ENCODE assay signal across 17 mouse cellular contexts in the genomic region with DNA sequence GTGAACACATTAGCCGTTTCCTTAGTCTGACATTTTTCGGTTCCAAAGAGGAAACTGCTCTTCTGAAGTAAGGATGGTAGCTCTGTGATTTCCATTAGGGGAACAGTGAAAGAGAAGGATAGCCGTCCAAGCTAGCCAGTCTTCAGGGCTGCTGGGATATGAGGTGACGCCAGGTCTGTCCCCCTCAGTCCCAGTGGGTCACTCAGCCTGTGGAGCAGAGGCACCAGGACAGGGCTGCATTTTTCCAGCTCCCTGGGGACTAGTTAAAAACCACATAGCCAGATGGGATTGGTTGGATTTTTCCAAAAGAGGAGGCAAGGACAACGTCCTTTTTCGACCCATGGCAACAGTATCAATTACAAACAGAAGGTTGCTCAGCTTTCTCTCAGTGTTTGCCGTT. TPM values are rescaled to one million over a fixed set of nuclear protein-coding genes. Genes with fewer than 3 reads are reported as not detected.
DNase-seq lines count a peak whose midpoint lies in the region; ATAC-seq lines count a peak whose summit lies in the region.
"Had no signal": no experiment of that assay in that cellular context is flagged by ENCODE, and none has a peak within 500 bp of the region (broad histone marks: within the 10 kb centered on the region; RNA-seq: fewer than 3 reads in every experiment).

No protein-coding gene starts in this region.

- H3K9ac ChIP-seq in kidney, embryonic 14.5 days (ENCODE audit: low read depth, low read length) = no peak overlapping the region
- no peak overlapping the region for H3K9ac ChIP-seq in limb, embryonic 15.5 days
- H3K9ac ChIP-seq: limb, embryonic 12.5 days; lung, embryonic 14.5 days had no signal

- DNase-seq in kidney, adult 11 months = peak; percentile 42
- peak; percentile 80 for DNase-seq in heart, adult 8-10 months (ENCODE audit: low spot score)
- peak; percentile 33 for DNase-seq in kidney, adult 9 months
- DNase-seq in left cerebral cortex, postnatal 10 days (ENCODE audit: extremely low spot score in 1 of 2, low spot score in 2 of 2) = no peak
- DNase-seq in frontal cortex, adult 2 months (ENCODE audit: extremely low spot score in 1 of 2, low spot score in 1 of 2) = no peak
- DNase-seq: cerebellum, adult 9-10 months; lung, embryonic 14.5 days; right cerebral cortex, postnatal 4 days; thymus, postnatal 4 days had no signal

- no peaks in the 10 kb centered on the region for H3K4me1 ChIP-seq in kidney, embryonic 14.5 days (ENCODE audit: control insufficient read depth, insufficient read depth, low read length)
- peaks cover 24% of the 10 kb centered on the region for H3K4me1 ChIP-seq in limb, embryonic 15.5 days
- H3K4me1 ChIP-seq: midbrain, embryonic 10.5 days had no signal

- 62% methylated on average over 7 of the region's 7 CpGs for WGBS in kidney, embryonic 14.5 days
- 46% methylated on average over 7 of the region's 7 CpGs for WGBS in limb, embryonic 15.5 days

- intact Hi-C loops in left cerebral cortex, postnatal 10 days (cut with DNase I) = no loop called here

- no peaks in the 10 kb centered on the region for H3K36me3 ChIP-seq in kidney, embryonic 14.5 days (ENCODE audit: control insufficient read depth, insufficient read depth, low read length)
- H3K36me3 ChIP-seq in limb, embryonic 15.5 days = no peaks in the 10 kb centered on the region
- H3K36me3 ChIP-seq: limb, embryonic 12.5 days; midbrain, embryonic 10.5 days had no signal

- no peak for ATAC-seq in kidney, embryonic 14.5 days (ENCODE audit: low FRiP score, low TSS enrichment)
- ATAC-seq in limb, embryonic 15.5 days (ENCODE audit: insufficient number of reproducible peaks, low FRiP score, low TSS enrichment, low read depth) = no peak
- ATAC-seq in frontal cortex, adult (ENCODE audit: low TSS enrichment) = no peak

- no peak overlapping the region for H3K4me3 ChIP-seq in kidney, embryonic 14.5 days (ENCODE audit: low read length)
- H3K4me3 ChIP-seq in limb, embryonic 15.5 days = no peak overlapping the region
- H3K4me3 ChIP-seq: limb, embryonic 12.5 days; midbrain, embryonic 10.5 days had no signal

- H3K27ac ChIP-seq in kidney, embryonic 14.5 days (ENCODE audit: low read depth, low read length) = no peak overlapping the region
- peak overlapping the region; percentile 54 for H3K27ac ChIP-seq in limb, embryonic 15.5 days
- H3K27ac ChIP-seq: limb, embryonic 12.5 days; midbrain, embryonic 10.5 days had no signal

- no peaks in the 10 kb centered on the region for H3K9me3 ChIP-seq in kidney, embryonic 14.5 days (ENCODE audit: control insufficient read depth, low read length)
- no peaks in the 10 kb centered on the region for H3K9me3 ChIP-seq in limb, embryonic 15.5 days
- H3K9me3 ChIP-seq: G1E; limb, embryonic 12.5 days; midbrain, embryonic 10.5 days had no signal

- no peaks in the 10 kb centered on the region for H3K27me3 ChIP-seq in kidney, embryonic 14.5 days (ENCODE audit: control insufficient read depth, insufficient read depth, low read length)
- no peaks in the 10 kb centered on the region for H3K27me3 ChIP-seq in limb, embryonic 15.5 days
- H3K27me3 ChIP-seq: limb, embryonic 12.5 days had no signal

- no peak overlapping the region for H3K4me2 ChIP-seq in kidney, embryonic 14.5 days (replicated peaks; ENCODE audit: low read depth, low read length)
- H3K4me2 ChIP-seq in limb, embryonic 15.5 days = no peak overlapping the region
- H3K4me2 ChIP-seq: limb, embryonic 12.5 days; lung, embryonic 14.5 days had no signal

RNA-seq across cellular contexts. Expression of a gene that starts 25.9 kb away (rescaled TPM):
- 16.3 and 21.1 TPM in 2 replicates for polyA plus RNA-seq in kidney, embryonic 14.5 days (2014; fragmentation: Nextera tagmentation; extraction: Ambion mirVana)
- total RNA-seq in heart, adult 8-10 months (2022) = 10 to 100 TPM; 25.5 to 36.2 (median 31.4) TPM
- polyA plus RNA-seq in limb, embryonic 15.5 days (2015; fragmentation: Nextera tagmentation; extraction: Ambion mirVana) = 46.3 and 46.8 TPM in 2 replicates
- 1 to 10 TPM; 3.4 to 4.1 TPM for total RNA-seq in left cerebral cortex, postnatal 10 days (2021)
- 10.6 and 10.9 TPM in 2 replicates for polyA plus RNA-seq in frontal cortex, adult 2 months (2012; rRNA removed)

RNA-seq across cellular contexts. Expression of a gene that starts 34.3 kb away (rescaled TPM):
- polyA plus RNA-seq in kidney, embryonic 14.5 days (2014; fragmentation: Nextera tagmentation; extraction: Ambion mirVana) = 0.09 and 0.41 TPM in 2 replicates
- total RNA-seq in heart, adult 8-10 months (2022) = not detected
- polyA plus RNA-seq in limb, embryonic 15.5 days (2015; fragmentation: Nextera tagmentation; extraction: Ambion mirVana) = not detected in 2 replicates
- under 1 TPM; 0.16 to 0.79 TPM for total RNA-seq in left cerebral cortex, postnatal 10 days (2021)
- 1.5 and 1.7 TPM in 2 replicates for polyA plus RNA-seq in frontal cortex, adult 2 months (2012; rRNA removed)
- total RNA-seq: granulocyte monocyte progenitor cell, adult 5-6 weeks had no signal
- polyA plus RNA-seq: C2C12, G1E had no signal

Comparison
In these comparisons a context has a peak if more than half of its experiments do, and no peak if none do; other contexts are left out.
1. DNase-seq: peak in kidney, adult 11 months (single experiment), heart, adult 8-10 months (single experiment) and kidney, adult 9 months (single experiment); none in left cerebral cortex, postnatal 10 days (0 of 2) and frontal cortex, adult 2 months (0 of 2).